Mouse (Mus musculus) cortical plate, adult 2 months (tissue): Measurements from ENCODE around the gene Nfyc.

Experiments
- CTCF ChIP-seq: fragments of 200-500 bp; IDR thresholded peaks from 2 replicates; pipeline ENCODE4 v1.5.1; 2011; ENCODE audit warnings: mild to moderate bottlenecking, control low read depth, low read length; ENCODE audit not compliant: insufficient read depth; ENCODE audit errors: extremely low read depth
- POLR2A ChIP-seq: fragments of 200-500 bp; IDR thresholded peaks from 2 replicates; pipeline ENCODE4 v1.6.1; 2011; ENCODE audit warnings: mild to moderate bottlenecking, low read length, control low read depth; ENCODE audit not compliant: insufficient read depth; ENCODE audit errors: extremely low read depth

- no peak for TF ChIP-seq CTCF
- no peak for TF ChIP-seq POLR2A
These were observed 33.2 kb downstream of the Nfyc start for GRCm38 (mm10) chr4:120797985-120798725.
